Mouse (Mus musculus) embryonic fibroblast, embryonic 13.5 days (primary cell): Measurements from ENCODE around the gene Cltc.

ENCODE experiments used
- CTCF ChIP-seq: IDR thresholded peaks from 2 replicates; pipeline ENCODE4 v1.5.1; 2011; ENCODE audit warnings: mild to moderate bottlenecking, control low read depth, low read length, moderate library complexity, borderline replicate concordance; ENCODE audit not compliant: insufficient read depth
- POLR2A ChIP-seq: IDR thresholded peaks from 2 replicates; pipeline ENCODE4 v1.6.1; 2011; ENCODE audit warnings: low read depth, mild to moderate bottlenecking, control low read depth, low read length, moderate library complexity

GRCm38 (mm10) chr11:86742605-86743004 is 14.8 kb downstream of the Cltc start:
- TF ChIP-seq CTCF, result no peak
- TF ChIP-seq POLR2A, result no peak
